Mouse (Mus musculus) C2C12 (cell line): ENCODE measurements around the gene Zfp119b. TPM values are rescaled to one million over a fixed set of nuclear protein-coding genes. Genes with fewer than 3 reads are reported as not detected.
A peak's percentile ranks its signal among the peaks of the same experiment; 100 is the strongest.
"Not testable (repeated sequence)": the region's sequence is repeated elsewhere in the genome, so short reads cannot be mapped to it uniquely, and the experiment has no call there.

Source experiments
- H3K27me3 ChIP-seq: one replicate; pipeline ENCODE4 v1.6.1; 2011; ENCODE audit not compliant: control insufficient read depth, insufficient read depth, insufficient read length
- H3K36me3 ChIP-seq: one replicate; pipeline ENCODE4 v1.6.1; 2011; ENCODE audit not compliant: control insufficient read depth, insufficient read depth
- H3K4me3 ChIP-seq: one replicate; pipeline ENCODE4 v1.5.1; 2011; ENCODE audit warnings: mild to moderate bottlenecking, control low read depth; ENCODE audit not compliant: poor library complexity, insufficient read depth, severe bottlenecking
- H3K79me2 ChIP-seq: one replicate; pipeline ENCODE4 v1.6.1; 2011; ENCODE audit not compliant: control insufficient read depth, insufficient read depth
- H3K79me3 ChIP-seq: one replicate; pipeline ENCODE4 v1.6.1; 2011; ENCODE audit warnings: low read depth, control low read depth
- H3ac ChIP-seq: one replicate; pipeline ENCODE3; 2011; ENCODE audit warnings: low read depth; ENCODE audit not compliant: control insufficient read depth, insufficient read length
- CEBPB ChIP-seq: IDR thresholded peaks from one replicate; pipeline ENCODE4 v1.6.1; 2011; ENCODE audit warnings: low read depth, mild to moderate bottlenecking, control low read depth, moderate library complexity
- CTCF ChIP-seq: IDR thresholded peaks from one replicate; pipeline ENCODE4 v1.5.1; 2011; ENCODE audit not compliant: control insufficient read depth, insufficient read depth, insufficient read length
- FOSL1 ChIP-seq: IDR thresholded peaks from one replicate; pipeline ENCODE4 v1.8.0; 2011; ENCODE audit warnings: mild to moderate bottlenecking, low read length; ENCODE audit not compliant: poor library complexity, insufficient read depth, severe bottlenecking
- MAX ChIP-seq: IDR thresholded peaks from one replicate; pipeline ENCODE4 v1.6.1; 2011; ENCODE audit warnings: mild to moderate bottlenecking, control low read depth
- MYOD1 ChIP-seq: IDR thresholded peaks from one replicate; pipeline ENCODE4 v1.6.1; 2011; ENCODE audit warnings: low read depth; ENCODE audit not compliant: control insufficient read depth, insufficient read length
- MYOG ChIP-seq: IDR thresholded peaks from one replicate; pipeline ENCODE4 v1.6.1; 2011; ENCODE audit not compliant: control insufficient read depth, insufficient read length; ENCODE audit errors: extremely low read depth
- USF1 ChIP-seq: IDR thresholded peaks from one replicate; pipeline ENCODE4 v1.6.1; 2011; ENCODE audit warnings: low read depth, mild to moderate bottlenecking, control low read depth, moderate library complexity
- polyA plus RNA-seq: library from polyadenylated mRNA; unstranded; fragments of >200 nt; fragmentation: generic; extraction: Trizol; gene quantifications from one replicate; pipeline ENCODE4 v1.2.1, GENCODE M21; 2012; ENCODE audit warnings: missing spikeins

Gene Zfp119b
- polyA plus RNA-seq, 1 experiment: 0.68 TPM

- peak overlapping the region; percentile 64 for H3ac ChIP-seq
- H3K79me3 ChIP-seq: no peaks in the 10 kb centered on the region
- H3K36me3 ChIP-seq: no peaks in the 10 kb centered on the region
- peak overlapping the region; percentile 39 for H3K4me3 ChIP-seq
- peaks cover 4% of the 10 kb centered on the region for H3K27me3 ChIP-seq
- TF ChIP-seq FOSL1 (no peak), MAX (no peak), MYOD1 (no peak), USF1 (no peak), CTCF (no peak), MYOG (no peak), CEBPB (no peak)
- H3K79me2 ChIP-seq: no peaks in the 10 kb centered on the region
These were observed 3.6 kb downstream of the Zfp119b start for GRCm38 (mm10) chr17:55945696-55946095.

- not testable (repeated sequence) for H3K36me3 ChIP-seq, H3K79me3 ChIP-seq, H3K27me3 ChIP-seq, H3K79me2 ChIP-seq
- H3ac ChIP-seq: peak overlapping the region; percentile 64
- H3K4me3 ChIP-seq: peak overlapping the region; percentile 39
These were observed 4.2 kb downstream of the Zfp119b start for GRCm38 (mm10) chr17:55944866-55945682.

- H3K36me3 ChIP-seq, H3ac ChIP-seq, H3K27me3 ChIP-seq, H3K79me3 ChIP-seq, H3K79me2 ChIP-seq: not testable (repeated sequence)
- peak overlapping the region; percentile 39 for H3K4me3 ChIP-seq
These were observed 4.9 kb downstream of the Zfp119b start for GRCm38 (mm10) chr17:55944387-55944865.

- TF ChIP-seq CTCF: no peak
- no peak for TF ChIP-seq MYOD1
- Histone ChIP-seq H3K36me3 (no peaks in the 10 kb centered on the region), H3K27me3 (no peaks in the 10 kb centered on the region), H3K79me3 (no peaks in the 10 kb centered on the region), H3K79me2 (no peaks in the 10 kb centered on the region), H3K4me3 (no peak overlapping the region), H3ac (no peak overlapping the region)
These were observed 16.1 kb downstream of the Zfp119b start for GRCm38 (mm10) chr17:55933191-55933590.

GRCm38 (mm10) chr17:55932635-55933034 lies 16.7 kb downstream of the Zfp119b start:
- no peaks in the 10 kb centered on the region for H3K79me3 ChIP-seq
- H3K36me3 ChIP-seq: no peaks in the 10 kb centered on the region
- no peaks in the 10 kb centered on the region for H3K27me3 ChIP-seq
- H3ac ChIP-seq: no peak overlapping the region
- no peak overlapping the region for H3K4me3 ChIP-seq
- no peaks in the 10 kb centered on the region for H3K79me2 ChIP-seq
- no peak for TF ChIP-seq CEBPB
- TF ChIP-seq MYOG: no peak
- no peak for TF ChIP-seq USF1
- TF ChIP-seq MYOD1: no peak
- TF ChIP-seq CTCF: no peak
- no peak for TF ChIP-seq MAX
- TF ChIP-seq FOSL1: no peak

GRCm38 (mm10) chr17:55931553-55932502 lies 17.5 kb downstream of the Zfp119b start:
- Histone ChIP-seq H3K4me3 (no peak overlapping the region), H3K27me3 (no peaks in the 10 kb centered on the region), H3K36me3 (no peaks in the 10 kb centered on the region), H3K79me3 (no peaks in the 10 kb centered on the region), H3K79me2 (no peaks in the 10 kb centered on the region), H3ac (peak overlapping the region; percentile 74)
- TF ChIP-seq MYOG: no peak
- TF ChIP-seq CTCF: no peak
- TF ChIP-seq USF1: no peak
- no peak for TF ChIP-seq CEBPB
- no peak for TF ChIP-seq MYOD1
- TF ChIP-seq MAX: no peak
- no peak for TF ChIP-seq FOSL1
